Mouse (Mus musculus): ENCODE measurements around the gene Topors. TPM values are rescaled to one million over a fixed set of nuclear protein-coding genes. Genes with fewer than 3 reads are reported as not detected.
A peak's percentile ranks its signal among the peaks of the same experiment; 100 is the strongest.
"Not testable (repeated sequence)": the region's sequence is repeated elsewhere in the genome, so short reads cannot be mapped to it uniquely, and the experiment has no call there.

Topors gene
- polyA plus RNA-seq, 1 experiment from 2014 or later, result 57.7 TPM

DNA sequence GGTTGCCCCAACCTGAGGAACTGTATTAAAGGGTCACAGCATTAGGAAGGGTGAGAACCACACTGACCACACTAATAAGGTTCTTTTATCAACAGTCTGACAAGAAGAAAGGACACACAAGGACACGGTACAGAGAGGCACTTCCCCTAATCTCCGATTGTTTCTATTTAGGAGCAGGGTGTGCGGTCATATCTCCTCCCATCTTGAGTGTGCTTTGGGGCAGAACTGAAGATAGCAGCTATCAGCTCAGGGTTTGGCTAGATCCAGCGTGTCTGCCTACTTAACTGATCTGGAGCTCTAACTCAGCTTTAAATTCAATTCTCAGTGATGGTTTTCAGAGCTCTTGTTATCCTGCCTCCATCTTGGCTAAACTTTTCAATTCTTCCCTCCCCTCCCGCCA, 29.5 kb upstream of the Topors start:
- H3K4me2 ChIP-seq (replicated peaks; ENCODE audit: low read depth, low read length), result no peak overlapping the region
- no peak overlapping the region for H3K9ac ChIP-seq (ENCODE audit: low read depth, low read length)
- no peak for ATAC-seq (ENCODE audit: low FRiP score, low TSS enrichment)
- no peak overlapping the region for H3K27ac ChIP-seq (ENCODE audit: low read depth, low read length)
- WGBS, result 61% methylated on average over 5 of the region's 5 CpGs
- H3K4me3 ChIP-seq (ENCODE audit: low read length), result no peak overlapping the region
- H3K27me3 ChIP-seq (ENCODE audit: control insufficient read depth, insufficient read depth, low read length), result no peaks in the 10 kb centered on the region
- H3K36me3 ChIP-seq (ENCODE audit: control insufficient read depth, insufficient read depth, low read length), result no peaks in the 10 kb centered on the region
- no peaks in the 10 kb centered on the region for H3K4me1 ChIP-seq (ENCODE audit: control insufficient read depth, insufficient read depth, low read length)
- H3K9me3 ChIP-seq (ENCODE audit: control insufficient read depth, low read length), result no peaks in the 10 kb centered on the region; the same call in 1 of the 2 replicates

- H3K4me3 ChIP-seq (ENCODE audit: low read length); H3K9ac ChIP-seq (ENCODE audit: low read depth, low read length); H3K36me3 ChIP-seq (ENCODE audit: control insufficient read depth, insufficient read depth, low read length); H3K4me1 ChIP-seq (ENCODE audit: control insufficient read depth, insufficient read depth, low read length); ATAC-seq (ENCODE audit: low FRiP score, low TSS enrichment); H3K27ac ChIP-seq (ENCODE audit: low read depth, low read length); H3K4me2 ChIP-seq (replicated peaks; ENCODE audit: low read depth, low read length); H3K27me3 ChIP-seq (ENCODE audit: control insufficient read depth, insufficient read depth, low read length); H3K9me3 ChIP-seq (ENCODE audit: control insufficient read depth, low read length): not testable (repeated sequence)
- 94% methylated on average over 11 of the region's 11 CpGs for WGBS
Measured at GRCm38 (mm10) chr4:40291511-40291910, 21.9 kb upstream of the Topors start.

DNA sequence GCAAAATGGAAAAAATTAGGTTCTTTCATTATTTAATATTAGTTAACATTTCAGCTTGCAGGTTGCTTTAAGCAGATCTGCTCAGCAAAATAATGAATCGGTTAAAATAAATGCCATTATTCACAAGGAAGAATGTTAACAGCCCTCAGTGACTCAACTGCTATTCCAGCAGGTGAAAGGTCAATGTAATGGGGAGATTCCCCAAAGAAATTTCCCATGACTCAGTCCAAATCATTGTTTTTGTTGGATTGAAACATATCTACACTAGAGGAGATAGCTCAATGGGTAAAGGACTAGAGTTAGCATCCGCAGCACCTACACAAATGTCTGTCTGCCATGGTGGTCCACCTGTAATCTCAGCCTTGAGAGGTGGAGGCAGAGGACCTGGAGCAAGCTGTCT, 19.4 kb upstream of the Topors start:
- 81% methylated on average over 2 of the region's 2 CpGs for WGBS
- peaks cover 3% of the 10 kb centered on the region for H3K9me3 ChIP-seq (ENCODE audit: control insufficient read depth, low read length)
- no peak overlapping the region for H3K27ac ChIP-seq (ENCODE audit: low read depth, low read length)
- H3K36me3 ChIP-seq (ENCODE audit: control insufficient read depth, insufficient read depth, low read length), result no peaks in the 10 kb centered on the region
- H3K4me1 ChIP-seq (ENCODE audit: control insufficient read depth, insufficient read depth, low read length), result no peaks in the 10 kb centered on the region
- no peak overlapping the region for H3K4me2 ChIP-seq (replicated peaks; ENCODE audit: low read depth, low read length)
- H3K4me3 ChIP-seq (ENCODE audit: low read length), result no peak overlapping the region
- H3K27me3 ChIP-seq (ENCODE audit: control insufficient read depth, insufficient read depth, low read length), result no peaks in the 10 kb centered on the region
- H3K9ac ChIP-seq (ENCODE audit: low read depth, low read length), result no peak overlapping the region
- no peak for ATAC-seq (ENCODE audit: low FRiP score, low TSS enrichment)

DNA sequence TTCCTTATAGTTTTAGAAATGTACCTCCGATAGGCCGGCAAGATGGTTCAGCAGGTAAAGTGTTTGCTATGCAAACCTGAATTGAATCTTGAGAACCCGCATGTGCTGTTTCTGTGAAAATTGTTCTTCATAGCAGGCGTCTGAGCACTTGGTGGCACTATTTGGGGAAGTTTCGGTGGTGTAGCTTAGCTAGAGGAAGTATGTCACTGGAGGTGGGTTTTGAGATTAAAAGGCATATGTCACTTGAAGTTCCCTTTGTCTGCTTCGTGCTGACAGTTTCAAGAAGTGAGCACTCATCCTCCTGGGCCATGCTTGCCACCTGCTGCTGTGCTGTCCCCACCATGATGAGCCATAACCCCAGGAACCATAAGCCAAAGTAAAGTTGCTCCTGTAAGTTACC, 17.8 kb upstream of the Topors start:
- H3K36me3 ChIP-seq (ENCODE audit: control insufficient read depth, insufficient read depth, low read length), result no peaks in the 10 kb centered on the region
- no peaks in the 10 kb centered on the region for H3K9me3 ChIP-seq (ENCODE audit: control insufficient read depth, low read length)
- no peaks in the 10 kb centered on the region for H3K4me1 ChIP-seq (ENCODE audit: control insufficient read depth, insufficient read depth, low read length)
- no peak overlapping the region for H3K4me2 ChIP-seq (replicated peaks; ENCODE audit: low read depth, low read length)
- WGBS, result 73% methylated on average over 6 of the region's 6 CpGs
- no peak overlapping the region for H3K4me3 ChIP-seq (ENCODE audit: low read length)
- no peak overlapping the region for H3K9ac ChIP-seq (ENCODE audit: low read depth, low read length)
- no peak for ATAC-seq (ENCODE audit: low FRiP score, low TSS enrichment)
- H3K27me3 ChIP-seq (ENCODE audit: control insufficient read depth, insufficient read depth, low read length), result no peaks in the 10 kb centered on the region
- no peak overlapping the region for H3K27ac ChIP-seq (ENCODE audit: low read depth, low read length)

DNA sequence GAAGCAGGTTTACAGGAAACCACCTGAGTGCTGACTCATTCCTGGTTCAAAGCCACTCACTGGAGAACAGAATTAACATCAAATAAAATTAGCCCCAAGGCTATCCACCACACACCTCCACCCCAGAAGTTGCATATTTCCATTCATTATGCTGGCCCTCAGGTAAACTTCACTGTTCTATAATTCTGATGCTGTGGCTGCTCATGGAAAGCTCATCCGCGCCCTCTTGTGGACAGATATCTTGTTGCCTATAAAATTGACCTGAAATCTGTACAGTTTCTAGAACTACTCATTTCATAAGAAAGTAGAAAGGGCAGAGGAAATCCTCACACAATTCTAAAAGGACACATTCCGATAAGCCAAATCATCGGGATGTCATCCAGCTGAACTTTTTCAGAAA, 15.9 kb upstream of the Topors start:
- Histone ChIP-seq H3K4me1 (ENCODE audit: control insufficient read depth, insufficient read depth, low read length) (no peaks in the 10 kb centered on the region), H3K4me3 (ENCODE audit: low read length) (no peak overlapping the region), H3K9ac (ENCODE audit: low read depth, low read length) (no peak overlapping the region), H3K27me3 (ENCODE audit: control insufficient read depth, insufficient read depth, low read length) (no peaks in the 10 kb centered on the region), H3K27ac (ENCODE audit: low read depth, low read length) (no peak overlapping the region), H3K4me2 (replicated peaks; ENCODE audit: low read depth, low read length) (no peak overlapping the region), H3K36me3 (ENCODE audit: control insufficient read depth, insufficient read depth, low read length) (no peaks in the 10 kb centered on the region), H3K9me3 (ENCODE audit: control insufficient read depth, low read length) (no peaks in the 10 kb centered on the region)
- ATAC-seq (ENCODE audit: low FRiP score, low TSS enrichment), result no peak
- 15% methylated on average over 4 of the region's 4 CpGs for WGBS

DNA sequence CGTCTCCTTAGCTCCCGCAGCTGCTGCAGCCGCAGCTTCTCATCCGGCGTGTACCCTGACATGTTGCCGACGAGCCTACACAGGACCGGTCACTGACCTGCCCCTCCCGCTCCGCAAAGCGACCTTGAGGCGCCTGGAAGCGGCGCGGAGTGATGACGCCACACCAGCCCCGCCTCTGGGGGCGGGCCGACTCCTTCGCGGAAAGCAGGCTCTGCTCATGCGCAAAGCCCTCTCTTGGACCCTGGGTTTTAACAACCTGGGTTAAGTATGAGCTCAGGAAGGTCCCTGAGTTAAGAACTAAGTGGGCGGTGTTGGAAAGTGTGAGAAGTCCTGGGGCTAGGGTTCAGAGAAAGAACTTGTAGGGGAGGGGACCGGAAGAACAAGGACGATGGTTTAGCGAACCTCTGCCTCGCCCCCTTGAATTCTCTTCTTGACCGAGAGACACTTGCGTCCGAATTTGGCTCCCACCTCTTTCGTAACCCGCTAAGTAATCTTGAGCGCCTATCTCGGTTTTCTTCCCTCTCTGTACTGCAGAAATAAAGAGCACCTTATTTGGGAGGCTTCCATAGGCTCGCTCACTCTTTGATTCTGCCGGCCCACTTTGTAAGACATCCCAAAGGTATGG, 9.7 kb upstream of the Topors start, which contains the start of gene Ndufb6:
Gene Ndufb6 (minus strand): TSS at position 146 of the 625 bp plus-strand sequence.
- H3K36me3 ChIP-seq (ENCODE audit: control insufficient read depth, insufficient read depth, low read length), result peaks cover 16% of the 10 kb centered on the region
- H3K27me3 ChIP-seq (ENCODE audit: control insufficient read depth, insufficient read depth, low read length), result no peaks in the 10 kb centered on the region
- peaks cover 10% of the 10 kb centered on the region for H3K4me1 ChIP-seq (ENCODE audit: control insufficient read depth, insufficient read depth, low read length)
- H3K9ac ChIP-seq (ENCODE audit: low read depth, low read length), result peak within 1 kb of the TSS; percentile 87
- H3K27ac ChIP-seq (ENCODE audit: low read depth, low read length), result peak within 1 kb of the TSS; percentile 89
- peak within 1 kb of the TSS; percentile 98 for H3K4me3 ChIP-seq (ENCODE audit: low read length)
- peak; percentile 97 for ATAC-seq (ENCODE audit: low FRiP score, low TSS enrichment)
- WGBS, result under 1% methylated on average over 36 of the region's 36 CpGs
- H3K9me3 ChIP-seq (ENCODE audit: control insufficient read depth, low read length), result no peaks in the 10 kb centered on the region
- H3K4me2 ChIP-seq (replicated peaks; ENCODE audit: low read depth, low read length), result peak within 1 kb of the TSS; percentile 60

DNA sequence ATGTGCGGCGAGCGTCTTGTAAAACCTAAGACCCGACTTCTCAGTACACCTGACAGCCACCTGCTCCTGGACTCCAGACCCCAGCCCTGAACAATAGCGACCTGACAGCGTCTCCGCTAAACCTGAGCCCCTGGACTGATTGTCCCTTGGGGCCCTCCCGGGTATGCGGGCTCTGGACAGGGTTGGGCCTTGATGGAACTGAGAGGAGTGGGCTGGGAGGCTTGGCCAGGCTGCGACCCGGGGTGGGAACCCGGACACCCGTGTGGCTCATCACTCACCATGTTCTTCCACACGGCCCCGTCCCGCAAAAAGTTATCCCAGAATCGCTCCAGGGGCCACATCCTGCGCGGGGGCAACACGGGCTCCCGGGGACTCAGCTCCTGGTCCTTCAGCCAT, 9.2 kb upstream of the Topors start:
- peak; percentile 71 for ATAC-seq (ENCODE audit: low FRiP score, low TSS enrichment)
- peak overlapping the region; percentile 89 for H3K27ac ChIP-seq (ENCODE audit: low read depth, low read length)
- WGBS, result under 1% methylated on average over 21 of the region's 21 CpGs

GRCm38 (mm10) chr4:40268835-40269234, 815 bp downstream of the Topors start:
- Histone ChIP-seq H3K9ac (ENCODE audit: low read depth, low read length) (peak overlapping the region; percentile 78), H3K27ac (ENCODE audit: low read depth, low read length) (peak overlapping the region; percentile 98), H3K9me3 (ENCODE audit: control insufficient read depth, low read length) (no peaks in the 10 kb centered on the region), H3K4me1 (ENCODE audit: control insufficient read depth, insufficient read depth, low read length) (peaks cover 19% of the 10 kb centered on the region), H3K36me3 (ENCODE audit: control insufficient read depth, insufficient read depth, low read length) (peaks cover 38% of the 10 kb centered on the region), H3K4me3 (ENCODE audit: low read length) (peak overlapping the region; percentile 67), H3K27me3 (ENCODE audit: control insufficient read depth, insufficient read depth, low read length) (no peaks in the 10 kb centered on the region), H3K4me2 (replicated peaks; ENCODE audit: low read depth, low read length) (peak overlapping the region; percentile 87)
- ATAC-seq (ENCODE audit: low FRiP score, low TSS enrichment), result no peak; the same call in 1 of the 2 replicates
- under 1% methylated on average over 16 of the region's 16 CpGs for WGBS

More for the DNA sequence above, 9.2 kb upstream of the Topors start:
- Histone ChIP-seq H3K4me1 (ENCODE audit: control insufficient read depth, insufficient read depth, low read length) (peaks cover 10% of the 10 kb centered on the region), H3K9me3 (ENCODE audit: control insufficient read depth, low read length) (no peaks in the 10 kb centered on the region), H3K4me2 (replicated peaks; ENCODE audit: low read depth, low read length) (peak overlapping the region; percentile 60), H3K4me3 (ENCODE audit: low read length) (peak overlapping the region; percentile 98), H3K9ac (ENCODE audit: low read depth, low read length) (peak overlapping the region; percentile 87), H3K27me3 (ENCODE audit: control insufficient read depth, insufficient read depth, low read length) (no peaks in the 10 kb centered on the region), H3K36me3 (ENCODE audit: control insufficient read depth, insufficient read depth, low read length) (peaks cover 18% of the 10 kb centered on the region)

DNA sequence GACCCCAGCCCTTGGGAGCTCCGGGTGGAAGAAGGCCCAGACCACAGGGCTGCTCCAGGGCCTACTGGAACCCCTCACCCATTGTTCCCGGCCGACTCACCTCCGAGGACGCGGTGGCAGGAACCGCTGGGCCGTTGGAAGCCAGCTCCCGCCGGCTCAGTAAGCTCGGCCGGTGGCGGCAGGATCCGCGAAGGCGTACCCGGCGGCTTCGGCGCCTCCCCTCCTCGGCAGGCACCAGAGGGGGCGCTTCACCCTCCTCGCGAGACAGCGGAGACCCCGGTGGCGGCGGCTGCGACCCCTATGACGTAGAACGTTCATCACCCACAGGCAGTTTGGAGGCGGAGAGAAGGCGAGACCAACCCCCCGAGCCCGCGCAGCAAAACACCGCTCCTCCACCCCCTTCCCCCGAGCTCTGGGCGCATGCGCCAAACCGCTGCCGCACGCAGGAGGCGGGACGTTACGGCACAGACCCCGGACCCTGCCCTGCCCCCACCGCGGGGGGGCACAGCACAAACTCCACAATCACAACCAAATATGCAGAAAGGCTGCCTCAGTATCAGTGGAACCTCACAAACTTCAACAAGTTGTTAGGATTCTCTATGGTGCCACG, 1.3 kb downstream of the Topors start:
- Histone ChIP-seq H3K4me2 (replicated peaks; ENCODE audit: low read depth, low read length) (peak overlapping the region; percentile 87), H3K9me3 (ENCODE audit: control insufficient read depth, low read length) (no peaks in the 10 kb centered on the region), H3K9ac (ENCODE audit: low read depth, low read length) (peak overlapping the region; percentile 78), H3K4me1 (ENCODE audit: control insufficient read depth, insufficient read depth, low read length) (peaks cover 19% of the 10 kb centered on the region), H3K27ac (ENCODE audit: low read depth, low read length) (peak overlapping the region; percentile 98), H3K4me3 (ENCODE audit: low read length) (peak overlapping the region; percentile 67), H3K36me3 (ENCODE audit: control insufficient read depth, insufficient read depth, low read length) (peaks cover 36% of the 10 kb centered on the region), H3K27me3 (ENCODE audit: control insufficient read depth, insufficient read depth, low read length) (no peaks in the 10 kb centered on the region)
- 1% methylated on average over 48 of the region's 50 CpGs for WGBS
- ATAC-seq (ENCODE audit: low FRiP score, low TSS enrichment), result peak; percentile 82
